Mouse (Mus musculus): ENCODE measurements around the gene Daxx.

Daxx gene

GRCm38 (mm10) chr17:33958451-33958850 lies 49.2 kb downstream of the Daxx start:
- CTCF ChIA-PET, result no interaction called here

- CTCF ChIA-PET, result no interaction called here
These were observed 49.9 kb downstream of the Daxx start for GRCm38 (mm10) chr17:33959135-33959534.

GRCm38 (mm10) chr17:33959948-33960347 lies 50.7 kb downstream of the Daxx start:
- CTCF ChIA-PET, result no interaction called here

GRCm38 (mm10) chr17:33962876-33963275 lies 53.7 kb downstream of the Daxx start:
- CTCF ChIA-PET, result no interaction called here
